Mouse (Mus musculus): ENCODE data around the gene Ints6l.
"Not testable (repeated sequence)": the region's sequence is repeated elsewhere in the genome, so short reads cannot be mapped to it uniquely, and the experiment has no call there.

The Ints6l gene

DNA sequence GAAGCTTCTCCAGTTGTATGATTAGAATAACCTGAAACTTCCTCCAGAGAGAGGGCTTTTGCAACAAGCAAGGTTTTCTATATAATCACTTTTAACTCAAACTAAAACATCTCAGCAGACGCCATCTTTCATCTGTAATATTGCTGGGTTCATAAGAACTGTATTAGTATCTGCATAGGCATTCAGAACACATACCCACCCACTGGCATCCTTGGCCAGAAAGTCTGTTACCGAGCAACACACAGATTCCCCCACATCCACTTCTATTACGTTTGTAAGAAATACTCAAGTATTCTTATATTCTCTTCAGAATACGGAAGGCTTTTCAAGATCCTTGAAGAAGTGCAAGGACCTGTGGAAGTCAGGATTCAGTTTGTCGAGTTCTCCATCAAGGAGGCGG is 69.8 kb downstream of the Ints6l start, which contains the start of gene Gm10477:
Gene Gm10477, plus strand, starts transcription at position 301 of the 400 bp plus-strand sequence.
- DNase-seq (ENCODE audit: low read depth, low spot score) = not testable (repeated sequence)

- peak; percentile 42 for DNase-seq (ENCODE audit: low read depth, low spot score)
These were observed 76.6 kb downstream of the Ints6l start for GRCm38 (mm10) chrX:56531266-56531665.

GRCm38 (mm10) chrX:56537162-56537561 is 82.5 kb downstream of the Ints6l start:
- no peak for DNase-seq (ENCODE audit: low read depth, low spot score)

DNA sequence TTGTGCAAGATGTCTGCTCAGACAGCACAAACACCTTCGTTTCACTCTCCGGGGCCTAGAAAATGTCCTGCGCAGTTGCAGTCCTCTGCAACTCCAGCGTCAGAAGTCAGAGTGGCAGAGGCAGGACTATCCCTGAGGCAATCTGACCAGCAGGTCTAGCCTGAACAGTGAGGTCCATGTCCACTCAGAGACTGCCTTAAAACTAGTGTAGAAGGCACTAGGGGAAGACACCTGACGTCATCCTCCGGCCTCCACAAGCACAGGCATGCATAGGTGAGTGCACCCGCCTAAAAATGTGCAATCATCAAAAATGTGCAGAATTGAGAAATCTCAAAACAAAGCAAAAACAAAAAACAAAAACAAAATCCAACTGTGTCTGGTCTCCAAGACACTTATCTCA is 94.8 kb downstream of the Ints6l start, which contains the start of gene Gm648:
Gene Gm648, minus strand, starts transcription at position 101 of the 400 bp plus-strand sequence.
- no peak for DNase-seq (ENCODE audit: low read depth, low spot score)

DNA sequence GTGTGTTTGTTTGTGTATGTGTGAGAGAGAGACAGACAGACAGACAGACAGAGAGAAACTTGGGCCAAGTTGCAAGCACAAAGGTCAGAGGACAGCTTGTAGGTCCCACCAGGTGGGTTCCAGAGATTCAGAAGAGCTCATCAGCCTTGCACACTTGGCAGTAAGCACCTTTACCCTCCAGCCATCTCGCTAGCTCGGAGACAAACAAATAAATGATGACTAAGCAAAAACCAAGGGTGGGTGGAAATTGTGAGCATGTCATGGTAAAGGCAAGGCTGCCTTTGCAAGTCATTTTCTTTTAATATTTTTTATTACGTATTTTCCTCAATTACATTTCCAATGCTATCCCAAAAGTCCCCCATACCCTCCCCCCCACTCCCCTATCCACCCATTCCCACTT is 98.9 kb downstream of the Ints6l start:
- DNase-seq (ENCODE audit: low read depth, low spot score) = no peak
